20 mouse cellular contexts compared by ENCODE assay signal in the genomic region with DNA sequence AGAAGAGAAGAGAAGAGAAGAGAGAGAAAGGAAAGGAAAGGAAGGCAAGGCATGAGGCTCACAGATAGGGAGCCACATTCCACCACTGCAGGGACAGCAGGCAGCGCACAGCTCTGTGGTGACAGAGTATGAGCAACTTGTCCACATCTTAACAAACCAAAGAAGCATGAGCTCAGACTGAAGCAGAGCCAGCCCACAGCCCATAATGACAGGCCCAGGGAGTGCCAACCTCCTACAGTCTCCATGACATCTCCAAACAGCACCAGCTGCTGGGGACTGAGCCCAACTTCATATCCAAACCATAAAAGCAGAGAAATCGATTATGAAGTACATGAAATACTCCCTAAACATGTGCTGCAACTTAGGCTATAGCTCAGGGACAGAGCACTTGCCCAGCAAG. TPM values are rescaled to one million over a fixed set of nuclear protein-coding genes. Genes with fewer than 3 reads are reported as not detected.
DNase-seq lines count a peak whose midpoint lies in the region; ATAC-seq lines count a peak whose summit lies in the region.
"Had no signal": no experiment of that assay in that cellular context is flagged by ENCODE, and none has a peak within 500 bp of the region (broad histone marks: within the 10 kb centered on the region; RNA-seq: fewer than 3 reads in every experiment).

No protein-coding gene starts in this region.

- DNase-seq in embryonic facial prominence, embryonic 10.5 days (ENCODE audit: low spot score), result no peak
- DNase-seq in layer of hippocampus, postnatal 14 days (ENCODE audit: low spot score in 2 of 2), result peak; percentile 52 to 57
- DNase-seq in adrenal gland, postnatal 25 days, result no peak
- no peak for DNase-seq in kidney, adult 18-20 months
- no peak for DNase-seq in c-Kit-positive CD71-positive TER-119-positive erythroid progenitor cells, embryonic 14.5 days (ENCODE audit: low spot score)
- DNase-seq: cerebellum, adult 11 months; cerebellum, postnatal 36 days; lung, postnatal 10 days had no signal

- no peak overlapping the region for H3K9ac ChIP-seq in embryonic facial prominence, embryonic 13.5 days
- H3K9ac ChIP-seq: heart, embryonic 12.5 days; hindbrain, embryonic 15.5 days; limb, embryonic 15.5 days; neural tube, embryonic 13.5 days; stomach, embryonic 15.5 days had no signal

- H3K27me3 ChIP-seq in embryonic facial prominence, embryonic 13.5 days, result no peaks in the 10 kb centered on the region
- H3K27me3 ChIP-seq in embryonic facial prominence, embryonic 10.5 days (replicated peaks; ENCODE audit: low read depth, poor library complexity, severe bottlenecking), result no peaks in the 10 kb centered on the region
- peaks cover 7% of the 10 kb centered on the region for H3K27me3 ChIP-seq in megakaryocyte, embryonic 14.5 days (replicated peaks)
- H3K27me3 ChIP-seq: heart, embryonic 12.5 days; hindbrain, embryonic 15.5 days; limb, embryonic 15.5 days; neural tube, embryonic 13.5 days; stomach, embryonic 15.5 days had no signal

- 0 out of 2 replicates have a peak, but pooled peaks cover 8% of the 10 kb centered on the region for H3K4me1 ChIP-seq in embryonic facial prominence, embryonic 13.5 days
- no peaks in the 10 kb centered on the region for H3K4me1 ChIP-seq in embryonic facial prominence, embryonic 10.5 days
- H3K4me1 ChIP-seq in megakaryocyte, embryonic 14.5 days, result peaks cover 88% of the 10 kb centered on the region
- H3K4me1 ChIP-seq: hindbrain, embryonic 15.5 days; limb, embryonic 15.5 days; neural tube, embryonic 13.5 days; stomach, embryonic 15.5 days had no signal

- no peak overlapping the region for H3K4me3 ChIP-seq in embryonic facial prominence, embryonic 13.5 days
- H3K4me3 ChIP-seq in embryonic facial prominence, embryonic 10.5 days, result no peak overlapping the region
- peak overlapping the region; percentile 62 for H3K4me3 ChIP-seq in megakaryocyte, embryonic 14.5 days (replicated peaks)
- H3K4me3 ChIP-seq: heart, embryonic 12.5 days; hindbrain, embryonic 15.5 days; limb, embryonic 15.5 days; neural tube, embryonic 13.5 days; stomach, embryonic 15.5 days had no signal

- no peak overlapping the region for H3K4me2 ChIP-seq in embryonic facial prominence, embryonic 13.5 days
- H3K4me2 ChIP-seq: heart, embryonic 12.5 days; hindbrain, embryonic 15.5 days; limb, embryonic 15.5 days; neural tube, embryonic 13.5 days; stomach, embryonic 15.5 days had no signal

- H3K36me3 ChIP-seq in embryonic facial prominence, embryonic 13.5 days, result no peaks in the 10 kb centered on the region
- H3K36me3 ChIP-seq in embryonic facial prominence, embryonic 10.5 days (replicated peaks), result no peaks in the 10 kb centered on the region
- no peaks in the 10 kb centered on the region for H3K36me3 ChIP-seq in megakaryocyte, embryonic 14.5 days (replicated peaks; ENCODE audit: low read length)
- H3K36me3 ChIP-seq: G1E; heart, embryonic 12.5 days; hindbrain, embryonic 15.5 days; limb, embryonic 15.5 days; neural tube, embryonic 13.5 days; stomach, embryonic 15.5 days had no signal

- no peaks in the 10 kb centered on the region for H3K9me3 ChIP-seq in embryonic facial prominence, embryonic 13.5 days
- no peaks in the 10 kb centered on the region for H3K9me3 ChIP-seq in embryonic facial prominence, embryonic 10.5 days
- H3K9me3 ChIP-seq in megakaryocyte, embryonic 14.5 days, result no peaks in the 10 kb centered on the region
- H3K9me3 ChIP-seq: G1E; heart, embryonic 12.5 days; hindbrain, embryonic 15.5 days; limb, embryonic 15.5 days; neural tube, embryonic 13.5 days; stomach, embryonic 15.5 days had no signal

- no peak overlapping the region for H3K27ac ChIP-seq in embryonic facial prominence, embryonic 13.5 days
- H3K27ac ChIP-seq in embryonic facial prominence, embryonic 10.5 days (replicated peaks), result no peak overlapping the region
- H3K27ac ChIP-seq: hindbrain, embryonic 15.5 days; kidney, postnatal 0 days; limb, embryonic 15.5 days; neural tube, embryonic 13.5 days; stomach, embryonic 15.5 days had no signal

- WGBS in embryonic facial prominence, embryonic 13.5 days, result 59% methylated on average over 2 of the region's 2 CpGs
- 79% methylated on average over 2 of the region's 2 CpGs for WGBS in embryonic facial prominence, embryonic 10.5 days

- peak; percentile 76 for ATAC-seq in embryonic facial prominence, embryonic 13.5 days (ENCODE audit: insufficient number of reproducible peaks, insufficient read depth, low FRiP score, low TSS enrichment, low read depth)
- no peak for ATAC-seq in megakaryocyte, adult 5-6 weeks (ENCODE audit: poor library complexity, severe bottlenecking)
- ATAC-seq: CD4-positive, CD25-positive, alpha-beta regulatory T cell, adult 4 months; intestine, postnatal 0 days had no signal

RNA-seq across cellular contexts. Expression of gene Pemt, which starts 11.7 kb away (rescaled TPM):
- 5.2 and 6.5 TPM in 2 replicates for polyA plus RNA-seq in embryonic facial prominence, embryonic 13.5 days (2015; fragmentation: Nextera tagmentation; extraction: Ambion mirVana)
- polyA plus RNA-seq in embryonic facial prominence, embryonic 10.5 days (2016; fragmentation: Nextera tagmentation; extraction: Ambion mirVana), result 7.8 and 8.7 TPM in 2 replicates
- 28.0 and 36.3 TPM in 2 replicates for polyA plus RNA-seq in megakaryocyte, embryonic 14.5 days (2012; ENCODE audit: insufficient read depth, low replicate concordance)
- total RNA-seq in megakaryocyte, adult 5-6 weeks (2015), result 0.98 and 3.2 TPM in 2 replicates
- total RNA-seq in megakaryocyte, adult 5-6 weeks (2017), result 0.92 and 2.2 TPM in 2 replicates
- total RNA-seq in layer of hippocampus, postnatal 14 days (2021), result 1 to 10 TPM; 5.3 to 6.3 TPM
- total RNA-seq in adrenal gland, postnatal 25 days (2021), result 5.1 and 16.5 TPM in 2 replicates

RNA-seq across cellular contexts. Expression of gene Rai1, which starts 46.8 kb away (rescaled TPM):
- 27.9 and 28.5 TPM in 2 replicates for polyA plus RNA-seq in embryonic facial prominence, embryonic 13.5 days (2015; fragmentation: Nextera tagmentation; extraction: Ambion mirVana)
- 31.0 and 33.8 TPM in 2 replicates for polyA plus RNA-seq in embryonic facial prominence, embryonic 10.5 days (2016; fragmentation: Nextera tagmentation; extraction: Ambion mirVana)
- 46.9 and 62.9 TPM in 2 replicates for polyA plus RNA-seq in megakaryocyte, embryonic 14.5 days (2012; ENCODE audit: insufficient read depth, low replicate concordance)
- total RNA-seq in megakaryocyte, adult 5-6 weeks (2015), result 13.9 and 14.2 TPM in 2 replicates
- 7.8 TPM in 2 replicates for total RNA-seq in megakaryocyte, adult 5-6 weeks (2017)
- 10 to 100 TPM; 63.2 to 69.2 TPM for total RNA-seq in layer of hippocampus, postnatal 14 days (2021)
- 54.2 and 57.8 TPM in 2 replicates for total RNA-seq in adrenal gland, postnatal 25 days (2021)

Comparison
In these comparisons a context has a peak if more than half of its experiments do, and no peak if none do; other contexts are left out.
1. DNase-seq: peak in layer of hippocampus, postnatal 14 days (2 of 2); none in embryonic facial prominence, embryonic 10.5 days (single experiment), adrenal gland, postnatal 25 days (single experiment), kidney, adult 18-20 months (single experiment) and c-Kit-positive CD71-positive TER-119-positive erythroid progenitor cells, embryonic 14.5 days (single experiment).